Mouse (Mus musculus): ENCODE measurements around the gene Khdc1a.
"Not testable (repeated sequence)": the region's sequence is repeated elsewhere in the genome, so short reads cannot be mapped to it uniquely, and the experiment has no call there.

The Khdc1a gene

DNA sequence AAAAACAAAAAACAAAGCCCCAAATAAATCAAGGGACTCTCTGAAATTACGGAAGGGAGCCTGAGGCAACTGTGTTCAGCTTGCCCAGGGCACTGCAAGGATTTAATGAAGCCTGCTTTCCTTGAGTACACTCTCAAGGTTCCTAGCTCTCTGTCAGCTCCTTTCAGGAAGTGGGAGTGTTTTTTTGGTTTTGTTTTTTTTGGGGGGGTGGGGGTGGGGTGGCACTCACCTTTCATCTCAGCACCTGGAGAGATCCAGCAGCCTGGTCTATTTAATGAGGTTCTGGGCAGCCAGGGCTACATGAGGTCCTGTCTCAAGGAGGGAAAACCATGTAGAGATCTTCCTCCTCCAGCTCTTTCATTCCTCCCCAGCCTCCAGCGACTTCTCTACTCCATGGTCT is at the start of gene Khdc1a:
Gene Khdc1a, plus strand, starts transcription at position 301 of the 400 bp plus-strand sequence.
- in situ Hi-C loops (cut with MboI, MseI) = no loop called here

DNA sequence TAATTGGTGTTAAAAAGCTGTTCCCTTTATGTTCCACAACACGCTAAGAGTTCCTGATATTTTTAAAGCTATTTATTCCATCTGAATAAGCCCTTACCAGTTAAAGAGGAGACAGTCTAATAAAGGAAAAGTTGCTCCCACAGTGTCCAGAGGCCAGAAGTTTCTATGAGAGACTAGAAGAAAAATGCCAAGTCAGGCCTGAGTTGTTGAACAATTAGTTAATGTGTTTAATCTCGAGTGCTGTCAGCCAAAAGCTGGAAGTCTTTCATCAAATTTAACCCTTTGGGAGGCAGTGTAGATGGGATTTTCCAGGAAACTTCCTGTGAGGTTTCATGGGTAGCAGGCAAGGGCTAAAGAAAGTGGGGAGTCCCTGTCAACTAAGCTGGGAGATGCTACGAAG is 49.6 kb upstream of the Khdc1a start:
- in situ Hi-C loops (cut with MboI, MseI) = loop anchor here (10.0 kb wide), 1 partner anchor 1315 kb away; no protein-coding TSS in a partner anchor

DNA sequence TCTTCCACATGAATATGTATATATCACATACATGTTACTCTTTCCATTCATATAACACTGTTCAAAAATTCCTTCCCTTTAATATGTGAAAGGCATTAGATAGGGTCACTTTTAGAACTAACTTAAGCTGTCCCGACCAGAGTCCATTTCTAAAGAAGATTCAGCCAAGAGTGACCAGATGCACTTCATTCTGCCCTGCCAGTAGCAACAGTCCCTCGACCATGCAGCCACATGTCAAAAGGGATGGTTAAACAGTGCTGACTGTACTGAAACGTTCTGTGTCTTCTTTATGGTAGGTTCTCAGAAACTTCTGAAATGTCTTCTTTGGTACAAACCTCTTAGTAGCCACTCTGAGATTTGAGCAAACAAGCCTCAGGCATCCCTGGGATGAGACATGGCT is 47.8 kb upstream of the Khdc1a start:
- in situ Hi-C loops (cut with MboI, MseI) = loop anchor here (10.0 kb wide), 1 partner anchor 1313 kb away; no protein-coding TSS in a partner anchor

DNA sequence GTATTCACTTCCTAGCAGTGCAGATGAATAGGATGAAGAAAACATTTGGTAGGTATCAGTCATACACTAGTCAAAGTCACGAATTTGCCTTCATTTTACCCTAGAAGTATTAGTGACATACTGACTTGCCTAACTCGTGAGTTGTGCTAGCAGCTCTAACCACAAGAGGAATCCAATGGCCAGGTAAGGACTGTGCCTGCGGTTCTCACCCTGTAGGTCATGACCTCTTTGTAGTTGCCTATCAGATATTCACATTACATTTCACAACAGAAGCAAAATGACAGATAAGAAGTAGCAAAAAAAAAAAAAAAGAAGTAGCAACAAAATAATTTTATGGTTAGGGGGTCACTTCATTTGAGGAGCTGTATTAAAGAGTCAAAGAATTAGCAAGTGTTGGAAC is 45.3 kb upstream of the Khdc1a start:
- in situ Hi-C loops (cut with MboI, MseI) = loop anchor here (10.0 kb wide), 1 partner anchor 1311 kb away; no protein-coding TSS in a partner anchor

DNA sequence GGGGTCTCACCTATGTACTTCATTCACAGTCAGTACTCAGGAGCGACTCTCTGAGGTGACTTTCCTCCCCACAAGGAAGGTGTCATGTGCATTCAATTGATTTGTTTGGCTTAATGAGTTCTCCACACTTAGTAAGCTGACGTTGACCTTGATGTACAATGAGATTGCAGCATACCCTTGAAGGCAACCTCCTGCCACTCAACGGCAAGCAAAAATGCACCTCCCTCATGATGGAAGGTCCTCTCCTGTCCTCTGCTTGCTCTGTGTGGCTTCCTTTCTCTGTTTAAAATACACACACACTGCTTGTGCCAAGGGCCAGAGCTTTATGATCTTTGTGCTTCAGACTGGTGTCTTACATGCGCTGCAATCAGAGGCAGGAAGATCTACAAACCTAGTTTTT is 44.8 kb upstream of the Khdc1a start:
- in situ Hi-C loops (cut with MboI, MseI) = loop anchor here (10.0 kb wide), 1 partner anchor 1310 kb away; no protein-coding TSS in a partner anchor

DNA sequence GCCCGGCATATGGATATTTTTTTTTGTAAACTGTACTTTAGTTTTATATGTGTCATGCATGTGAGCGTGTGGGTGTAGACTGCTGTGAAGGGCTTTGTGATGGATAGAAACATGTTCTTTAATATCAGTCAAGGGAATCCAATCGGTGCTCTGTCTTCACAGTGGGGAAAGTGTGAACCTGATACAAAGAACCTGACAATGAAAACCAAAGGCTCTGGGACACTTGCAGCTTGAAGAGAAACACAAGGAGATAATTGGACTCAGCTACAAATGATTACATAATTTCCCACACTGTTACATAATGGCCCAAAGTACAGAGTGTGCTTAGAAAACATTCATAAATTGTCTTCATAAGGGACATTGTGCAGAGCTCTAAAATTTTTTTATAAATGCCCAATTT is 44.0 kb upstream of the Khdc1a start:
- in situ Hi-C loops (cut with MboI, MseI) = loop anchor here (10.0 kb wide), 1 partner anchor 1309 kb away; no protein-coding TSS in a partner anchor

DNA sequence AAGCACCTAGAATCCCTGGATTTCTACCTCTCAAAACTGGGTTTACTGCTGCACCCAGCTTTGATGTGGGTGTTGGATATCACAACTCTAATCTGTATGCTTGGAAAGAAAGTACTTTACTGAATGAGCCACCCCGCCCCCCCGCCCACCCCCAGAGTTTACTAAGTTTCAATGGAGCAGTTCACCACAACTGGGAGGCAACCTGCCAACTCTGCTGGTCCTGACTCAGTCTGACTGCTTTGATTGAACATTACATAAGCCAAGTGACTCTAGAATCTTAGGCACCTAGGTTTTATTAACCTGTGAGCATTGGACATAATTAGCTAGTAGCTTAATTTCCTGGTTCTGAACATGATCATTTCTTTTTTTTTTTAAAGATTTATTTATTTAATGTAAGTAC is 35.1 kb upstream of the Khdc1a start:
- in situ Hi-C loops (cut with MboI, MseI) = no loop called here

DNA sequence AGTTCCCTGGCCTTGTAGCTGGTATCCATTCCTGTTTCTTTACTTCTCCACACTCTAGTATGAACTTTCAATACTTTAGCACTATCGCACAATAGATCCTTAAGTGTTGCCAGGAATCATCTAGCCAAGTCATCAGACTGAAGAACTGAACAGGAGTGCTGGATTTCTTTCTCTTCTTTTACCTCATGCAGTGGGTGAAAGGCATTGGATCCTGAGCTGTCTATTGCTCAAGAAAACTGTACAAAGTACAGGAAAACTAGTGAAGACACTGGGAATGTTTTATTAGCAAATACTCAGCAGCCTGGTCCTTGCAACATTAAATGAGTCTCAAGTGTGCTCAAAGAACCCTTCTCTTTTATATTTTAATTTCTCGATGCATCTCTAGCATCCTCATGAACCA is 33.7 kb upstream of the Khdc1a start:
- in situ Hi-C loops (cut with MboI, MseI) = no loop called here

DNA sequence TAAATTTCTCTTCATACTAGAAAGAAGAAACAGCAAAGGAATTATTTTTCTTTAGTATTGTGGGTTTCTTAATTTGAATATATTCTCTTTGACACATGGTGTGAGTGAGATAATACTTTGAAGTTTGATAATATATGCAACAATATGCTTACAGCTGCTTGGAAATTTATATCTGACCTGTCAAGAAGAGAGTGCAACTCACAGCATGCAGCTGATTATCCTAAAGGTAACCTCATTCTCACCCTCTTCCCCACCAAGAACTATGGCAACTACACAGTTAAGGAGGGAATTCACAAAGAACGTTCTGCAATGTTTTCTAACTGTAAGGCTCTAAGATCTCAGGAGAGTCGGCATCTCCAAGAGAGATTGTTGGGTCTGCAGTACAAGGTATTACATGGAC is 33.1 kb upstream of the Khdc1a start:
- in situ Hi-C loops (cut with MboI, MseI) = no loop called here

DNA sequence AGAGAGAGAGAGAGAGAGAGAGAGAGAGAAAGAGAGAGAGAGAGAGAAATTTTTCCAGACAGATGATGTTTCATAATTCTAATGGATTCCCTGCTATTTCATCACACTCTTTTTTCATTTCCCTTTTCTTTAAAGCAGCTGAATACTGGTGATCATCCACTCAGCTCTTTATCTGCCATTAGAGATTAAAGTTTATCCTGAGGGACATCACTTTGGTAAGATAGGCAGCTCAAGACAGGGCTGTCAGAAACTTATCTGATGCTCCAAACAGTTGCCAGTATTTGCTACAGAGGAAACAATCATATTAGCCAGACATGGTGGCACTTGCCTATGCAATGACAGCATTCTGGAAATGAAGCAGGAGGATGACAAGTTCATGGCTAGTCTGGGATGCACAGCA is 31.2 kb upstream of the Khdc1a start:
- in situ Hi-C loops (cut with MboI, MseI) = no loop called here

DNA sequence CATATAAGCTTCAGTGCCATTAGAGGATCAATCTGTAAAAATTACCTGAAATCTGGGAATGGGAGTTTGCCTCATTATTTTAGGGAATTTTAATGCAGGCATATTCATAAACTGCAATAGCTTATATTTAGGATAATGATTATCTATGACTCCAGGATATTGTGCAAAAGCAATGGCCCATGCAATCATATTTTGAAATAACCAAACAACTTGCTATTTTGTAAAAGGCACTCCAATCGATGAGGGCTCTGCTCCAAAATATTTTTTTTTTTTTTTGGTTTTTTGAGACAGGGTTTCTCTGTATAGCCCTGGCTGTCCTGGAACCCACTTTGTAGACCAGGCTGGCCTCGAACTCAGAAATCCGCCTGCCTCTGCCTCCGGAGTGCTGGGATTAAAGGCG is 29.2 kb upstream of the Khdc1a start:
- in situ Hi-C loops (cut with MboI, MseI) = not testable (repeated sequence)

DNA sequence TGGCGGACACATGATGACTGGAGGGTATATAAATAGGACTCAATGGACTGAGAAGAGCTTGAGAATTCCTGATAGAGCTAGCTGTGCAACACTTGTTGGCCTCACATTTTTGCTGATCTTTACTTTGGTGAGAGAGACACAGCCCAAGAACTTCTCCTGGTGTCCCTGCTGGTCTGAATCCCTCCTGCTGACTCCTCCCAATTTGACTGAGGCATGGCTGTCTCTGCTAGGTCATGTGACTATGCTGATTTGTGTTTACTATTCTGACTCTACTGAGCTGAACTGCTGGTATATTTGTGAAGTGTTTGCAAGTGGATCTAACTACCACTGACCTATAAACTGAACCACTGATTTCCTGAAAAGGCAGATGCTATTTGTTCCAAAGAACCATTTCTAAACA is 27.8 kb upstream of the Khdc1a start:
- in situ Hi-C loops (cut with MboI, MseI) = no loop called here

DNA sequence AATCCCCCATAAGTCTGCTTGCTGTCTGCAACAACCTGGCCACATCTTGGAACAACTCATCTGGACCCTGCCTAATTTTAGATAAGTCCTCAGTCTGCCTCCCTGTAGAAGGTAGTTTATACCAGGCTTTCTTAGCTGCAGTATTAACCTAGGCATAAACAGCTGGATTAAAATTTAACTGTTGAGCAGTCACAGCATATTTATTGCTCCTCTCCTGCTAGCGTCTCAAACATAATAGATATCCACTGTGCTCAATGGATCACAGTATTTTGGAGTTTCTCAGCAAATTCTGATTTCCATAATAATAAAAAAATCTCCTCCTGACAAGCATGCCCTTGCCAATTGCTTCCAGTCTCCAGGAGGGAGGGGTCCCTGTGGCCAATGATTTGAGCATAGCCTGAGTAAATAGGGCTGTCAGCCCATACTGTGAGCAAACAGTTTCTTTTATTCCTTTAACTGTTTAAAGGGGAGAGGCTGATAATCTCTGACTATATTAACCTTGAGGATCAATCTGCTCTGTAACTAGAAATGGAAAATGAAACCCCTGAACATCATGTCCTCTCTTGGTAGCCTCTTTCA is 25.4 kb upstream of the Khdc1a start:
- in situ Hi-C loops (cut with MboI, MseI) = no loop called here

DNA sequence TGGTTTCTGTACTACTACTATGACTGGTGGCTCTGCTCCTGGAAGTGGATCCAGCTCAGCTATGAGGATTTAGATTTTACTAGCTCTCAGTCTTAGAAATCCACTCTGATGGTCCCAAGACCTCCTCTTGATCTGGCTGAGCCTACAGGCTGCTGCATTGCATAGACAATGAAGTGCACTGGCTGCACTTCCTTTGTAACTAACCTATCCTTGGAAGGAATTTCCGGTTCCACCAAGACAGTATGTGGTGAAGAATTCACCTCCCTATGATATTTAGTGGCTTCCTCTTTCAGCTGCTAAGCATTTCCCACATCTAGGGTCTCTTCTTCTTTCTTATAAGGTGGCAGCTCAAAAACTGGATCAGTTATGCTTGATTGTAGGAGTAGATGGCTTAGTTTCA is 24.8 kb upstream of the Khdc1a start:
- in situ Hi-C loops (cut with MboI, MseI) = no loop called here

DNA sequence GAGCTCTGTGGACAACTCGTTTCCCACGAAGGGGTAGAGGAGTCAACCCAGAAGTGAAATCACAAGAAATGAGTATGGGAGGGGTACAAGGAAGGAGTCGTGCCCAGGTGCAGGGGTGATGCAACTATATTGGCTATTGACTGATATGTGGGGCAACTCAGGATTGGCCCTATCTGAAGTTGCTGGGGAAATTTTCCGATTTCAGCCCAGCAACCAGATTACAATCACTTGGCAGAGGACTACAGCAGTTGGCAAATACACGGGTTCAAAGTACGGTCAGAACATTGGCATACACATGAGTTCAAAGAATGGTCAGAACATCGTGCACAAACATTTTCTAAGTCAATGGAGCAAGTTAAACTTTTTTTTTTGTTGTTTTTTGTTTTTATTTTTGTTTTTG is 22.7 kb upstream of the Khdc1a start:
- in situ Hi-C loops (cut with MboI, MseI) = no loop called here

DNA sequence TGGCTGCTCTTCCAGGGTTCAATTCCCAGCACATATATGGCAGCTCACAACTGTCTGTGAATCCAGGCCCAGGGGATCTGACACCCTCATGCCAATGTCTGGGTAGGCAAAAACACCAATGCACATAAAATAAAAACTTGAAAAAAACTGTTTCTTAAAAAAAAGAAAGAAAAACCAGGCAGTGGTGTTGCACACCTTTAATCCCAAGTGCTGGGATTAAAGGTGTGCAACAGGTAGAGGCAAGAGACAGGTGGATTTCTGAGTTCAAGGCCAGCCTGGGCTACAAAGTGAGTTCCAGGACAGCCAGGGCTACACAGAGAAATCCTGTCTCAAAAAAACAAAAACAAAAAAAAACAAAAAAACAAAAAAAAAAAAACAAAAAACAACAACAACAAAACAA is 18.3 kb upstream of the Khdc1a start:
- in situ Hi-C loops (cut with MboI, MseI) = not testable (repeated sequence)

DNA sequence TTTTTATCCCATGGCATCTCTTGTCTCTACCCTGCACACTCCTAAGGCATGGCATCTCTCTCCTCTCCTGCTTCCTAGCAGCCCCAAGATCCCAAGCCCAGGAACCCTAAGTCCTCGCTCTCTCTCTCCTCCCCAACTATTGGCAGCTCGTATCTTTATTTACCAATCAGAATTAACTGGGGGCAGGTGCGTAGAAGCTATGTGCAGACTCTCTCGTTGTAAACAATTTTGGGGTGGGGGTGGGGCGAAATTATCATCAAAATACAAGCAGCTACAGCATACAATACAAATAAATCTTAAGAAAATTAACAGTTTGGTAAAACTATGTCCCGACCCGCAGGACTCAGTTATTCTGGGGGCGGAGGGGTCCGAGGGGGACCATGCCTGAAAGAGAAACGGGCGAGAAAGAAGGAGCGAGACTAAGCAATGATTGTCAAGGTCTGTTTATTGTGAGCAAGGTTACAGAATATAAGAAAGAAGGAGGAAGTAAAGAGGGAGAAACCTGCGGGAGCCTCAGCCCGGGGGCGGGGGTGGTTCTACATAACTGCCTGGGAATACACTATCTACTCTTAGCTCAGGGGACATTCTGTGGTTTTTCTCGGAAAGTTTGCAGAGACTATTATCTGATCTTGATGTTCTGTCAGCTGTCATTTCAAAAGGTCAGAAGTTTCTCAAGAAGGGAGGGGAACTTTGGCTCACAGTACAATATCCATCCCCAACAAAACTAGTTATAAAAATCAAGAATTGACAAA is 16.0 kb upstream of the Khdc1a start:
- in situ Hi-C loops (cut with MboI, MseI) = no loop called here

DNA sequence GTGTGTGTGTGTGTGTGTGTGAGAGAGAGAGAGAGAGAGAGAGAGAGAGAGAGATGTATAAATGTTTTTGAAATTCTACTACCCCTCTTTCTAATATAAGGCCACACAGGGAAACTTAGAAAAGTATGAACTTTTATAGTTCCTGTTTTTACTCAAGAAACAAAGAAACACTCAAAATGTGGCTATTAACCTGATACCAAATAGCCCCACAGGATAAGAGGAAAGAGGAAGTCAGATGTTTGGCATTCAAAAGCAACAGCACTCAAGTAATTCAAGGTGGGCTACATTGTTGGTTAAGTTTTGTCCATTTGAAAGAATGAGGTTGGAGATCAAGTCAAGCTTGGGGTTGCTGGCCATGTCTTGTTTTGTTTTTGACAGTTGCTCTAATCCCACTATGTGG is 13.6 kb upstream of the Khdc1a start:
- in situ Hi-C loops (cut with MboI, MseI) = loop anchor here (5.0 kb wide), 1 partner anchor 119 kb away; the partner anchor contains the start of gene Tmem14a

DNA sequence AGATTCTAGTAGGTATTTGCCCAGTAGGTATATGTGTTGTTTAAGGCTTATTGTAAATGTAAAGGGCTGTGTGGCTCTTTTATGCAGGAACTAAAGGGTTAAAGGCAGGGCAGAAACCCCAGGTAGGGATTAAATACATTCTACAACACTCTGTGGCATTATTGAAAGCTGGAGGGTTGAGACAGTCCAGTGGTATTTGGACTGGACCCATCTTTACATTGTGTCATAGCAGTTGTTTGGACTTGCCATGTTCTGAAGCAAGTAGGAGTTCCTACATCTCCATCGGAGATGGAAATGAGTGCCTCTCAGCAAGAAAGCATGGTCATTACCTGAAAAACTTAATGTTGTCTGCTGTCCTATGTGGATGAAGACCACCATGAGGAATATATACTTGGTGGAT is 8.7 kb upstream of the Khdc1a start:
- in situ Hi-C loops (cut with MboI, MseI) = loop anchor here (5.0 kb wide), 1 partner anchor 78 kb away; no protein-coding TSS in a partner anchor

DNA sequence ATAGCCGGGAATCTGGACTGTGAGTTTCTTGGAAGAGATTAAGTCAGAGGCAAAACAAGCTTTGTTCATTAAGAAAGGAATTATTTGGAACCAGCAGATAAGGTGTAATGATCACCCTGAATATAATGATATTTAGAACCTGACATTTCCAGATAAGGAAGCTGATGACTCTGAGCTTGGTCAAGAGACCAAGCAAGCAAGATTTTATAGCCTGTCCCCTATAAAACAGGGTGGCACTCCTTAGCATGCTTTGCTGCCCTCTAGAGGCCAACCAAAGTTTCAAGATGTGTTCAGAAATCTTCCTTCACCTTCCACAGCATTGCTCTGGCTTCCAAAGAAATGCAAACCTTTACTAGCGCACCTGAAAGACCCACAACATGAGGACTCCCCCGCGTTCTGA is 5.2 kb upstream of the Khdc1a start:
- in situ Hi-C loops (cut with MboI, MseI) = loop anchor here (5.0 kb wide), 1 partner anchor 82 kb away; no protein-coding TSS in a partner anchor

DNA sequence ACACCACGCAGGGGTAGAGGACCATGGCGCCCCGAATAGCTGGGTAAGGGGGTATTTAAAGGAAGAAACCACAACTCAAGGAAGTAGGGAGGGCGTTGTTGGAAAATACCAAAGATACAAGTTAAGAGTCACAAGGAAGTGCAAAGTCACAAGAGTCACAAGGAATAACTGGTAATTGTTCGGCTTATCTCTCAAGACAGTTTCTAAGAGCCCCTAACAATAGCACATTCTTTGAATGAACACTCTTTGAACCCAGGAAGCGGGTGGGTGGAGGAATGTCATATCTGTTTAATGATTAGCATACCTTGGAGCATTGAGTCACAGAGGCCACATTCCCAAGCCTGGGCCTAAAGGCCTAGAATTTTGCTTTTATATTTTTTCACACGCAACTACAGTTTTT is 4.7 kb upstream of the Khdc1a start:
- in situ Hi-C loops (cut with MboI, MseI) = loop anchor here (5.0 kb wide), 1 partner anchor 82 kb away; no protein-coding TSS in a partner anchor

DNA sequence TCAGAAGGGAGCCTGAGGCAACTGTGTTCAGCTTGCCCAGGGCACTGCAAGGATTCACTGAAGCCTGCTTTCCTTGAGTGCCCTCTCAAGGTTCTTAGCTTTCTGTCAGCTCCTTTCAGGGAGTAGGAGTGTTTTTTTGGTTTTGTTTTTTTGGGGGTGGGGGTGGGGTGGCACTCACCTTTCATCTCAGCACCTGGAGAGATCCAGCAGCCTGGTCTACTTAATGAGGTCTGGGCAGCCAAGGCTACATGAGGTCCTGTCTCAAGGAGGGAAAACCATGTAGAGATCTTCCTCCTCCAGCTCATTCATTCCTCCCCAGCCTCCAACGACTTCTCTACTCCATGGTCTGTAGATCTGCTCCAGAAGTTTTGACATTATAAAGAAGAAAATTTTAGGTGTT is 18.6 kb downstream of the Khdc1a start, which contains the start of gene Khdc1c:
Gene Khdc1c, plus strand, starts transcription at position 301 of the 400 bp plus-strand sequence.
- in situ Hi-C loops (cut with MboI, MseI) = not testable (repeated sequence)

DNA sequence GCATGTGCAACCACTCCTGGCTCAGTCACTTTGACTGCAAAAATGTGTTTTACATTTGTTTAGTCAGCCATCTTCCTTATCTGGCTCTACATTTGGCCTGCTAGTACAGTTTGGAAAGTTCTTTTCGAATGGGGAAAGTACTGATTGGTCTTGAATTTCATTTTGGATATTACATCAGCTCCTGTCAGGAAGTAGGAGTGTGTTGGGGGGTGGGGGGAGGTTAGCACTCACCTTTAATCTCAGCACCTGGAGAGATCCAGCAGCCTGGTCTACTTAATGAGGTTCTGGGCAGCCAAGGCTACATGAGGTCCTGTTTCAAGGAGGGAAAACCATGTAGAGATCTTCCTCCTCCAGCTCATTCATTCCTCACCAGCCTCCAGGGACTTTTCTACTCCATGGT is 33.8 kb downstream of the Khdc1a start, which contains the start of gene Khdc1b:
Gene Khdc1b, plus strand, starts transcription at position 301 of the 400 bp plus-strand sequence.
- in situ Hi-C loops (cut with MboI, MseI) = no loop called here
